Comparison of ENCODE assay signal across 19 mouse cellular contexts in the genomic region with DNA sequence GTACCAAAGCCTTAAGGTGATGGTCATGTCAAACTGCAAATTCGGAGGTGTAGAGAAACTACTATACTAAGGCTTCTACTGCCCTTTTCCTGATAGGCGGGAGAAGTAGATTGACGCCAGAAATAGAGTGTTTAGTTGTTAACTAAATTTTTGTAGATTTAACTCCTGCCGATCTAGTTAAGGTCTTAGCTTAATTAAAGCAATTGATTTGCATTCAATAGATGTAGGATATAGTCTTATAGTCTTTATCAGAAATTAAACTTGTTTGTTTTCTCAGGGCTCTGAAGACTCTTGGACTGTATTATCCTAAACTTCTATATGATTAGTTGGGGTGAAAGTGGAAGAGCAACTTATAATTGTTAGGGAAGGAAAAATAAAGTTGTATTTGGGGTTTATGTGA. TPM values are rescaled to one million over a fixed set of nuclear protein-coding genes. Genes with fewer than 3 reads are reported as not detected.
A peak's percentile ranks its signal among the peaks of the same experiment; 100 is the strongest.
DNase-seq lines count a peak whose midpoint lies in the region; ATAC-seq lines count a peak whose summit lies in the region.
"Had no signal": no experiment of that assay in that cellular context is flagged by ENCODE, and none has a peak within 500 bp of the region (broad histone marks: within the 10 kb centered on the region; RNA-seq: fewer than 3 reads in every experiment).

No protein-coding gene starts in this region.

- H3K36me3 ChIP-seq in liver, embryonic 11.5 days (ENCODE audit: control insufficient read depth, insufficient read depth, low read length), result no peaks in the 10 kb centered on the region
- H3K36me3 ChIP-seq in liver, embryonic 12.5 days, result peaks cover 45% of the 10 kb centered on the region
- 0 out of 2 replicates have a peak, but pooled peaks cover 18% of the 10 kb centered on the region for H3K36me3 ChIP-seq in neural tube, embryonic 15.5 days

- WGBS in liver, embryonic 11.5 days, result 92% methylated on average over 4 of the region's 4 CpGs
- 82% methylated on average over 4 of the region's 4 CpGs for WGBS in liver, embryonic 12.5 days (ENCODE audit: insufficient replicate concordance)
- WGBS in neural tube, embryonic 15.5 days, result 92% methylated on average over 4 of the region's 4 CpGs

- ATAC-seq in liver, embryonic 11.5 days (replicated peaks; ENCODE audit: low FRiP score), result peak; percentile 62; the same call in 1 of the 2 replicates
- ATAC-seq in liver, embryonic 12.5 days, result no peak
- ATAC-seq in megakaryocyte progenitor cell, adult 5-6 weeks (replicated peaks; ENCODE audit: poor library complexity), result peak; percentile 78
- ATAC-seq in neural tube, embryonic 15.5 days (ENCODE audit: low FRiP score), result no peak
- ATAC-seq: forebrain, embryonic 16.5 days; midbrain, embryonic 13.5 days had no signal

- H3K9ac ChIP-seq in liver, embryonic 11.5 days (ENCODE audit: low read depth, low read length), result no peak overlapping the region
- no peak overlapping the region for H3K9ac ChIP-seq in liver, embryonic 12.5 days
- H3K9ac ChIP-seq in neural tube, embryonic 15.5 days (replicated peaks), result no peak overlapping the region
- H3K9ac ChIP-seq: heart, embryonic 13.5 days; hindbrain, embryonic 14.5 days; liver, embryonic 14.5 days; midbrain, embryonic 13.5 days had no signal

- H3K4me3 ChIP-seq in liver, embryonic 11.5 days (ENCODE audit: low read depth, low read length), result no peak overlapping the region
- H3K4me3 ChIP-seq in liver, embryonic 12.5 days, result no peak overlapping the region
- H3K4me3 ChIP-seq in neural tube, embryonic 15.5 days (replicated peaks), result no peak overlapping the region
- H3K4me3 ChIP-seq: heart, embryonic 13.5 days; midbrain, embryonic 13.5 days had no signal

- no peak overlapping the region for H3K27ac ChIP-seq in liver, embryonic 11.5 days (ENCODE audit: low read depth, low read length)
- no peak overlapping the region for H3K27ac ChIP-seq in liver, embryonic 12.5 days
- H3K27ac ChIP-seq in neural tube, embryonic 15.5 days (replicated peaks), result no peak overlapping the region
- H3K27ac ChIP-seq: heart, embryonic 13.5 days; hindbrain, embryonic 14.5 days; liver, embryonic 14.5 days; midbrain, embryonic 13.5 days had no signal

- no peaks in the 10 kb centered on the region for H3K9me3 ChIP-seq in liver, embryonic 11.5 days (ENCODE audit: control insufficient read depth, low read length)
- H3K9me3 ChIP-seq in liver, embryonic 12.5 days (replicated peaks), result no peaks in the 10 kb centered on the region
- H3K9me3 ChIP-seq in neural tube, embryonic 15.5 days (replicated peaks), result no peaks in the 10 kb centered on the region
- H3K9me3 ChIP-seq: heart, embryonic 13.5 days; midbrain, embryonic 13.5 days had no signal

- no peak overlapping the region for H3K4me2 ChIP-seq in liver, embryonic 11.5 days
- no peak overlapping the region for H3K4me2 ChIP-seq in liver, embryonic 12.5 days
- H3K4me2 ChIP-seq in neural tube, embryonic 15.5 days, result no peak overlapping the region
- H3K4me2 ChIP-seq: heart, embryonic 13.5 days; hindbrain, embryonic 14.5 days; midbrain, embryonic 13.5 days had no signal

- no peaks in the 10 kb centered on the region for H3K27me3 ChIP-seq in liver, embryonic 11.5 days (replicated peaks; ENCODE audit: control insufficient read depth, insufficient read depth, low read length)
- no peaks in the 10 kb centered on the region for H3K27me3 ChIP-seq in liver, embryonic 12.5 days (replicated peaks)
- H3K27me3 ChIP-seq in neural tube, embryonic 15.5 days (replicated peaks), result no peaks in the 10 kb centered on the region
- H3K27me3 ChIP-seq: heart, embryonic 13.5 days; midbrain, embryonic 13.5 days had no signal

- H3K4me1 ChIP-seq in liver, embryonic 11.5 days (replicated peaks; ENCODE audit: control insufficient read depth, insufficient read depth, low read length), result peaks cover 11% of the 10 kb centered on the region
- peaks cover 37% of the 10 kb centered on the region for H3K4me1 ChIP-seq in liver, embryonic 12.5 days
- H3K4me1 ChIP-seq in neural tube, embryonic 15.5 days, result peaks cover 15% of the 10 kb centered on the region

- DNase-seq in liver, embryonic 11.5 days (ENCODE audit: low spot score), result no peak
- DNase-seq in MN1 (ENCODE audit: low spot score), result peak; percentile 74
- peak; percentile 42 for DNase-seq in ZHBTc4 (ENCODE audit: low read depth, low spot score)
- DNase-seq in embryo, embryonic 11 days, result no peak
- DNase-seq: adrenal gland, adult 2 months; cerebellum, adult 18-20 months; gastrocnemius, postnatal 25 days; kidney, adult 11 months; kidney, postnatal 4 days; lung, postnatal 36 days; right cerebral cortex, postnatal 4 days had no signal

RNA-seq across cellular contexts. Expression of a gene that starts 5.8 kb away (rescaled TPM):
- 54.8 and 57.0 TPM in 2 replicates for polyA plus RNA-seq in liver, embryonic 11.5 days (2014; fragmentation: Nextera tagmentation; extraction: Ambion mirVana)
- 51.2 and 52.1 TPM in 2 replicates for polyA plus RNA-seq in liver, embryonic 12.5 days (2016; fragmentation: Nextera tagmentation; extraction: Ambion mirVana)
- total RNA-seq in megakaryocyte progenitor cell, adult 5-6 weeks (2015), result 48.4 and 58.5 TPM in 2 replicates
- 46.8 and 48.4 TPM in 2 replicates for total RNA-seq in megakaryocyte progenitor cell, adult 5-6 weeks (2017)
- polyA plus RNA-seq in neural tube, embryonic 15.5 days (2015; fragmentation: Nextera tagmentation; extraction: Ambion mirVana), result 81.3 and 84.7 TPM in 2 replicates

RNA-seq across cellular contexts. Expression of a gene that starts 5.8 kb away (rescaled TPM):
- 191 and 193 TPM in 2 replicates for polyA plus RNA-seq in liver, embryonic 11.5 days (2014; fragmentation: Nextera tagmentation; extraction: Ambion mirVana)
- polyA plus RNA-seq in liver, embryonic 12.5 days (2016; fragmentation: Nextera tagmentation; extraction: Ambion mirVana), result 116 and 123 TPM in 2 replicates
- 73.1 and 84.3 TPM in 2 replicates for total RNA-seq in megakaryocyte progenitor cell, adult 5-6 weeks (2015)
- 99.3 and 118 TPM in 2 replicates for total RNA-seq in megakaryocyte progenitor cell, adult 5-6 weeks (2017)
- 77.1 and 94.0 TPM in 2 replicates for polyA plus RNA-seq in neural tube, embryonic 15.5 days (2015; fragmentation: Nextera tagmentation; extraction: Ambion mirVana)

RNA-seq across cellular contexts. Expression of a gene that starts 43.6 kb away (rescaled TPM):
- polyA plus RNA-seq in liver, embryonic 11.5 days (2014; fragmentation: Nextera tagmentation; extraction: Ambion mirVana), result not detected in 2 replicates
- not detected in 2 replicates for polyA plus RNA-seq in liver, embryonic 12.5 days (2016; fragmentation: Nextera tagmentation; extraction: Ambion mirVana)
- total RNA-seq in megakaryocyte progenitor cell, adult 5-6 weeks (2015), result not detected in 2 replicates
- total RNA-seq in megakaryocyte progenitor cell, adult 5-6 weeks (2017), result not detected in 2 replicates
- polyA plus RNA-seq in neural tube, embryonic 15.5 days (2015; fragmentation: Nextera tagmentation; extraction: Ambion mirVana), result 3.5 and 4.2 TPM in 2 replicates
- polyA plus RNA-seq: midbrain, embryonic 13.5 days had no signal

Comparison
In these comparisons a context has a peak if more than half of its experiments do, and no peak if none do; other contexts are left out.
1. ATAC-seq: peak in liver, embryonic 11.5 days (single experiment) and megakaryocyte progenitor cell, adult 5-6 weeks (single experiment); none in liver, embryonic 12.5 days (single experiment) and neural tube, embryonic 15.5 days (single experiment).
2. DNase-seq: peak in MN1 (single experiment) and ZHBTc4 (single experiment); none in liver, embryonic 11.5 days (single experiment) and embryo, embryonic 11 days (single experiment).